Mouse (Mus musculus) retina, embryonic 14.5 days (tissue): Measurements from ENCODE around the gene Togaram2.

Experiments used
- DNase-seq: peaks from one replicate; pipeline ENCODE4 v3.0.0-alpha.2; 2015; ENCODE audit warnings: low spot score

Gene Togaram2

GRCm38 (mm10) chr17:71682379-71682778 lies 9.3 kb downstream of the Togaram2 start:
- DNase-seq: no peak

- no peak for DNase-seq
These were observed 10.2 kb downstream of the Togaram2 start for GRCm38 (mm10) chr17:71683281-71683680.

DNA sequence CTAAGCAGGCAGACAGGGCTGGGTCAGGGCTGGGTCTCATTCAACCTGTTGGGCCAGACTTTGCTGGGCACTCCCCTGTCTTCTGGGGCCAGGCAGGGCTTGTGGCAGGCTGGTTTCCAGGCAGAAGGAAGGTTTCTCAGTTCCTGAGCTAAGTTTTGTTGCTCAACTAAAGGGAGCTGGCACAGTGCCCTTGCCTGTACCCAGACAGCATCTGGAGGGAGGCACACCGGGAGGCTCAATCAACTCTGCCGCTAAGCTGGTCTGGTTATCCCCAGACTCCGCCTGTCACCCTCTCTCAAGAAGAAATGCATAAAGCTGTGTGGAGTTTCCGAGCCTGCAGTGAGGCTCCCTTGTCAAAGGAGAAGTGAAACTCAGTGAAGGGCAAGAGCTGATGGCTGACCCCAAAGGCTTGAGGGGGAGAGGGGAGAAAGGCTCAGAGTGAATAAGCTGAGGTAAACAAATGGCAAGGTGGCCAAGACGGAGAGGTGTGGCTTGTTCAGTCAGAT lies 11.1 kb downstream of the Togaram2 start:
- DNase-seq: no peak

DNA sequence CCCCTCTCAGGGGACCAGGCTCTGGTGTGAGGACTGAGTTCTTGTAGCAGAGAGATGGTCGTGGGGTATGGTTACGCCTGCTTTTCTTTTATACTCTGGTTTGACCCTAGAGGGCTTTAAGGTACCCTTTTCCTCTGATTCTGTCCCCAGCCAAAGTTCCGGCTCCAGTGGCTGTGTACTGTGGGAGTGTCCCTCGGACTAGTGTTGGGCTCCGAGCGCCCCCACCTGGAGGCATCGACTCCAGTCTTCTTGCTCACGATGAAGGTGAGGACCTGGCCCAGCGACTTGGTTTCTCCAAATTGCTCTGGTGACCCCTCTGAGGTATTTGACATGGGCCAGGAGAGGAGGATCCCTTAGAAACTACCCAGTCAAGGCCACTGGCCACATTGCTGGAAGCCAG lies 14.4 kb downstream of the Togaram2 start:
- DNase-seq: no peak

GRCm38 (mm10) chr17:71689903-71690302 lies 16.8 kb downstream of the Togaram2 start:
- no peak for DNase-seq

GRCm38 (mm10) chr17:71691361-71691875 lies 18.4 kb downstream of the Togaram2 start:
- no peak for DNase-seq

GRCm38 (mm10) chr17:71693313-71693712 lies 20.3 kb downstream of the Togaram2 start:
- DNase-seq: peak; percentile 47

DNA sequence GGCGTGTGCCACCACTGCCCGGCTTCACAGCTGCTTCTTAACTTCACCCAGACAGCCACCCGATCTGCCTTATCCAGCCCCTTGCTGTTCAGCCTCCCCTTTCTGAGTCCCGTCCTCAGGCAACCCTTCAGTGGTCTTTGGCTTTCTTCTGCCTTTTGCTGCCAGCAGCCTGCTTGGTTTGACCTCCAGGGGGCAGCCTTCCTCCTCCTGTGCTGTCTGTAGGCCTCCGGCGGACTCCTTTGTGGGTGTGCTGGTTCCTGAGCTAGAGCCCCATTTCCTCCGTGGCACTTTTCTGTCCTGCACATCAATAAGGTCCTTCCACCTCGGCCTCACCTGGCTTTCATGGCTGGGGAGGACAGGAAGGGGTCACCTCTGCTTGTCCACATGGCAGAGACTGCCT lies 20.7 kb downstream of the Togaram2 start:
- peak; percentile 57 for DNase-seq

DNA sequence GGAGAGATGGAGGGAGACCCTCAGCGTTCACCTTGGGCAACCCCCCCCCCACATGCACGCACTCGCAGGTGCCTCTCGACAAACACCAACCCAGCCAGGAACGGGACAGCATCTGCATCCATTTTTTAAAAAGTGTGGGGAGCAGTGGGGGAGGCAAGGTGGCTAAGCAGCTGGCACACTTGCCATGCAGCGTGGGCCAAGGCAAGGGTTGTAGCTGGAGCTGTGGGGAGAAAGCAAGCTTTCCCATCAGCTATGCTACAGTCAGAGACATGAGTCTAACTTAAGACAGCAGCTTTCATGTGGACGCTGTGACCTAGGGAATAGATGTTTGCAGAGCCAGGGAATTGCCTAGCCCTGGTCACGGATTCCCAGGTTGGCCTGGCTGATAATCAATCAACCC lies 22.1 kb downstream of the Togaram2 start:
- DNase-seq: no peak

- DNase-seq: no peak
These were observed 22.8 kb downstream of the Togaram2 start for GRCm38 (mm10) chr17:71695716-71696315.

GRCm38 (mm10) chr17:71696396-71696795 lies 23.3 kb downstream of the Togaram2 start:
- no peak for DNase-seq

- DNase-seq: no peak
These were observed 25.0 kb downstream of the Togaram2 start for GRCm38 (mm10) chr17:71697896-71698618.

GRCm38 (mm10) chr17:71698619-71698956 lies 25.5 kb downstream of the Togaram2 start:
- no peak for DNase-seq

GRCm38 (mm10) chr17:71705113-71705512 lies 32.1 kb downstream of the Togaram2 start:
- no peak for DNase-seq

- DNase-seq: no peak
These were observed 32.8 kb downstream of the Togaram2 start for GRCm38 (mm10) chr17:71705550-71706480.

DNA sequence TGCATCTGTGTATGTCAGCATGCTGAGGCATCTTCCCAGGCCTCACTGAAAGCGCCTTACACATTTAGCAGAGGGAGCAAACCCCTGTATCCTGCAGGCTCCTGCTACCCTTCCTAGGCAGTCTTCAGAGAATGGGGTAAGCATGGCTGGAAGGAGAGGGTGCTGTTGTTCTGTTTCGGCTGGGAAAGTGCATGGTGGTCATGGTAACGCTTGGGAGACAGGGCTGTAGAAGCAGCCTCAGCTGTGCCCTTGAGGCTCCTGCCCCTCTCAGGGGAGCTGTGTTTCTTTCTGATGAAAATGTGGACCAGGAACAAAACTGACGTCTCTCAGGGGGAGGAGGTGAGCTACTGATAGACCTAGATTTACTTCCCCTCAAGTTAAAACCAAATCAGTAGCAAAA lies 34.7 kb downstream of the Togaram2 start:
- no peak for DNase-seq

DNA sequence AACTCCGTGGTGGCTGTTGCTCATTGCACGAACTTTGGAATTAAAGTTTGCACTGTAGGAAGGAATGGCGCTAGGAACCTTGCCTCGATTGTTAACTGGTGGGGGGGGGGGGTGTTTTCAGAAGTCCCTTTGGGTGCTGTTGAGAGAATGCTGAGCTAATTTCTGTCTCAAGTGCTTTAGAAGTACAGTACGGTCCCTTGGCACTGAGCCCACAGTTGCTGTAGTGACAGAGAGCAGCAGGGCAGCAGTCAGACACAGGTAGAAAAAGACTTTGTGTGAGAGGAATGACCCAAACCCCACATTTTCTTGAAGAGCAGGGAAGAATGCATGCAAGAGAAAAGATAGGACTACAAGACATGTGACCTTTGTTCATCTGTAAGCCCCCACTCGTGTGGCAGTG lies 39.2 kb downstream of the Togaram2 start:
- no peak for DNase-seq

GRCm38 (mm10) chr17:71715034-71715433 lies 42.0 kb downstream of the Togaram2 start:
- DNase-seq: no peak

- DNase-seq: no peak
These were observed 45.0 kb downstream of the Togaram2 start for GRCm38 (mm10) chr17:71717881-71718625.

- DNase-seq: no peak
These were observed 47.4 kb downstream of the Togaram2 start for GRCm38 (mm10) chr17:71720434-71720833.

- no peak for DNase-seq
These were observed 48.0 kb downstream of the Togaram2 start for GRCm38 (mm10) chr17:71721019-71721418.

- no peak for DNase-seq
These were observed 57.6 kb downstream of the Togaram2 start for GRCm38 (mm10) chr17:71730655-71731054.
